Mouse (Mus musculus): ENCODE results near the gene Tm9sf3.

DNA sequence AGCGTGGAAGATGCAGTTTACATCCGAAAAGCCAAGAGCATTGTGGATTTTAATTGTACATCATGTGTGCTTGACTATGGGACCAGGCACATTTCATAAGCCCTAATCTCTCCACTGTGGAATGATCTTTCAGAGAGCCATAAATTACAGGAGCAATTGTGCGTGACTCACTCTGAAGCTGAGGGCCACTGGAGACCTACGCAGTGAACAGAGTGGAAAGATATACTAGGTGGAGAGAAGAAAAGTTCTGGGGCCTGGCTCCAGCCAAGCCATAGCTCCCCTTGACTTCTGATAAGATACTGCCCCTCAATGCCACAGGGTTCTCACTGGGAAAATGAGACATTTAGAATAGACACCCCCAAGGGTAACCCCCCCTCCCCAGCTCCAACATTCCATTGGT lies 70.8 kb downstream of the Tm9sf3 start:
- no peak for TF ChIP-seq MAFK (IDR thresholded peaks at IDR 0.05; ENCODE audit: borderline replicate concordance, low read depth, low read length)
- no peak for TF ChIP-seq EP300 (IDR thresholded peaks at IDR 0.05; ENCODE audit: low read depth in 1 of 2, low read length in 2 of 2)
